ENCODE assay signal across 8 mouse cellular contexts in genomic region chr9:96536895-96537614, GRCm38 (mm10). TPM values are rescaled to one million over a fixed set of nuclear protein-coding genes. Genes with fewer than 3 reads are reported as not detected.
DNase-seq lines count a peak whose midpoint lies in the region; ATAC-seq and TF ChIP-seq lines count a peak whose summit lies in the region.

No protein-coding gene starts in this region.

- WGBS in spleen, adult 2 months = 29% methylated on average over 37 of the region's 37 CpGs
- 31% methylated on average over 37 of the region's 37 CpGs for WGBS in forebrain, embryonic 14.5 days
- WGBS in hindbrain, embryonic 12.5 days = 27% methylated on average over 37 of the region's 37 CpGs
- 20% methylated on average over 37 of the region's 37 CpGs for WGBS in limb, embryonic 14.5 days
- 34% methylated on average over 37 of the region's 37 CpGs for WGBS in midbrain, embryonic 13.5 days
- 24% methylated on average over 36 of the region's 37 CpGs for WGBS in stomach, postnatal 0 days

- TF ChIP-seq EP300 in stomach, postnatal 0 days (optimal IDR thresholded peaks at IDR 0.05) = no peak

- no peaks in the 10 kb centered on the region for H3K9me3 ChIP-seq in forebrain, embryonic 14.5 days (replicated peaks; ENCODE audit: control insufficient read depth, low read length)
- no peaks in the 10 kb centered on the region for H3K9me3 ChIP-seq in hindbrain, embryonic 12.5 days (replicated peaks)
- no peaks in the 10 kb centered on the region for H3K9me3 ChIP-seq in limb, embryonic 14.5 days (ENCODE audit: control insufficient read depth, low read length)
- H3K9me3 ChIP-seq in midbrain, embryonic 13.5 days = no peaks in the 10 kb centered on the region
- no peaks in the 10 kb centered on the region for H3K9me3 ChIP-seq in stomach, postnatal 0 days (ENCODE audit: control insufficient read depth, low read length)

- peak overlapping the region; percentile 52 for H3K4me2 ChIP-seq in forebrain, embryonic 14.5 days (ENCODE audit: low read length)
- H3K4me2 ChIP-seq in hindbrain, embryonic 12.5 days (replicated peaks) = peak overlapping the region; percentile 59
- peak overlapping the region; percentile 72 for H3K4me2 ChIP-seq in limb, embryonic 14.5 days (replicated peaks; ENCODE audit: low read depth, low read length, severe bottlenecking)
- H3K4me2 ChIP-seq in midbrain, embryonic 13.5 days (replicated peaks) = peak overlapping the region; percentile 55
- H3K4me2 ChIP-seq in stomach, postnatal 0 days (replicated peaks; ENCODE audit: low read depth) = peak overlapping the region; percentile 64

- ATAC-seq in forebrain, embryonic 14.5 days = peak; percentile 82
- 0 out of 2 replicates have a peak, but pooled peaks have one; percentile 50 for ATAC-seq in hindbrain, embryonic 12.5 days (ENCODE audit: low FRiP score)
- ATAC-seq in limb, embryonic 14.5 days (ENCODE audit: low FRiP score, low read depth) = peak; percentile 83
- peak; percentile 80 for ATAC-seq in midbrain, embryonic 13.5 days
- ATAC-seq in stomach, postnatal 0 days (ENCODE audit: low FRiP score, low TSS enrichment) = peak; percentile 79

- peak in 1 of 2 experiments; percentile 5 for DNase-seq in spleen, adult 2 months (ENCODE audit: low read depth in 1 of 2, low spot score in 2 of 2)
- no peak for DNase-seq in spleen, postnatal 36 days (ENCODE audit: low spot score in 2 of 2)
- DNase-seq in cerebellum, adult 11-12 months = peak; percentile 34
- DNase-seq in forebrain, embryonic 14.5 days (ENCODE audit: low spot score) = peak; percentile 46
- peak; percentile 64 for DNase-seq in limb, embryonic 14.5 days (ENCODE audit: low spot score)
- DNase-seq in stomach, postnatal 0 days (ENCODE audit: low spot score) = peak; percentile 70

- peaks cover 7% of the 10 kb centered on the region for H3K36me3 ChIP-seq in spleen, adult 2 months (ENCODE audit: control insufficient read depth, insufficient read depth, low read length)
- H3K36me3 ChIP-seq in forebrain, embryonic 14.5 days (ENCODE audit: control insufficient read depth, insufficient read depth, low read length) = peaks cover 8% of the 10 kb centered on the region
- H3K36me3 ChIP-seq in hindbrain, embryonic 12.5 days = peaks cover 7% of the 10 kb centered on the region; the same call in 1 of the 2 replicates
- H3K36me3 ChIP-seq in limb, embryonic 14.5 days (ENCODE audit: control insufficient read depth, insufficient read depth, low read length) = peaks cover 18% of the 10 kb centered on the region
- H3K36me3 ChIP-seq in midbrain, embryonic 13.5 days = peaks cover 8% of the 10 kb centered on the region; the same call in 1 of the 2 replicates
- H3K36me3 ChIP-seq in stomach, postnatal 0 days (ENCODE audit: control insufficient read depth, insufficient read depth, low read length) = 0 out of 2 replicates have a peak, but pooled peaks cover 6% of the 10 kb centered on the region

- TF ChIP-seq CTCF in spleen, adult 2 months (IDR thresholded peaks at IDR 0.05; ENCODE audit: extremely low read depth, insufficient read depth, insufficient read length, insufficient replicate concordance) = no peak
- no peak for TF ChIP-seq CTCF in stomach, postnatal 0 days (IDR thresholded peaks at IDR 0.05; ENCODE audit: low read depth)

- H3K27ac ChIP-seq in spleen, adult 2 months (ENCODE audit: insufficient read depth, low read length) = 0 out of 2 replicates have a peak overlapping the region, but pooled peaks have one; percentile 17
- no peak overlapping the region for H3K27ac ChIP-seq in forebrain, embryonic 14.5 days (ENCODE audit: low read depth, low read length)
- H3K27ac ChIP-seq in hindbrain, embryonic 12.5 days = no peak overlapping the region
- peak overlapping the region; percentile 75 for H3K27ac ChIP-seq in limb, embryonic 14.5 days (replicated peaks; ENCODE audit: low read depth, low read length)
- no peak overlapping the region for H3K27ac ChIP-seq in midbrain, embryonic 13.5 days
- peak overlapping the region; percentile 86 for H3K27ac ChIP-seq in stomach, postnatal 0 days (replicated peaks)

- TF ChIP-seq POLR2A in spleen, adult 2 months (IDR thresholded peaks at IDR 0.05; ENCODE audit: low read depth, low read length) = no peak
- TF ChIP-seq POLR2A in limb, embryonic 14.5 days (IDR thresholded peaks at IDR 0.05; ENCODE audit: borderline replicate concordance, extremely low read depth, insufficient read depth, insufficient read length) = no peak

- 0 out of 2 replicates have a peak, but pooled peaks cover 3% of the 10 kb centered on the region for H3K4me1 ChIP-seq in spleen, adult 2 months (ENCODE audit: control insufficient read depth, insufficient read depth, insufficient read length)
- peaks cover 6% of the 10 kb centered on the region; the same call in 1 of the 2 replicates for H3K4me1 ChIP-seq in forebrain, embryonic 14.5 days (ENCODE audit: control insufficient read depth, insufficient read depth, low read length)
- peaks cover 10% of the 10 kb centered on the region for H3K4me1 ChIP-seq in hindbrain, embryonic 12.5 days
- peaks cover 3% of the 10 kb centered on the region for H3K4me1 ChIP-seq in limb, embryonic 14.5 days (ENCODE audit: control insufficient read depth, insufficient read depth, low read length)
- H3K4me1 ChIP-seq in midbrain, embryonic 13.5 days (replicated peaks) = peaks cover 11% of the 10 kb centered on the region
- no peaks in the 10 kb centered on the region for H3K4me1 ChIP-seq in stomach, postnatal 0 days (replicated peaks; ENCODE audit: control insufficient read depth, insufficient read depth)

- peak overlapping the region; percentile 55; the same call in 1 of the 2 replicates for H3K4me3 ChIP-seq in spleen, adult 2 months (ENCODE audit: extremely low read depth, insufficient read depth, insufficient read length)
- peak overlapping the region; percentile 21 for H3K4me3 ChIP-seq in forebrain, embryonic 14.5 days (ENCODE audit: low read depth, low read length)
- peak overlapping the region; percentile 35 for H3K4me3 ChIP-seq in hindbrain, embryonic 12.5 days
- peak overlapping the region; percentile 40 for H3K4me3 ChIP-seq in limb, embryonic 14.5 days (replicated peaks; ENCODE audit: low read length)
- H3K4me3 ChIP-seq in midbrain, embryonic 13.5 days (replicated peaks) = peak overlapping the region; percentile 29
- peak overlapping the region; percentile 48 for H3K4me3 ChIP-seq in stomach, postnatal 0 days (ENCODE audit: low read depth, low read length)

- no peaks in the 10 kb centered on the region; the same call in 1 of the 2 replicates for H3K27me3 ChIP-seq in spleen, adult 2 months (ENCODE audit: control insufficient read depth, insufficient read depth, low read length)
- no peaks in the 10 kb centered on the region for H3K27me3 ChIP-seq in forebrain, embryonic 14.5 days (replicated peaks; ENCODE audit: control insufficient read depth, insufficient read depth, low read length)
- H3K27me3 ChIP-seq in hindbrain, embryonic 12.5 days = no peaks in the 10 kb centered on the region
- H3K27me3 ChIP-seq in limb, embryonic 14.5 days (ENCODE audit: control insufficient read depth, insufficient read depth, low read length) = no peaks in the 10 kb centered on the region
- no peaks in the 10 kb centered on the region for H3K27me3 ChIP-seq in midbrain, embryonic 13.5 days
- H3K27me3 ChIP-seq in stomach, postnatal 0 days (ENCODE audit: control insufficient read depth, insufficient read depth, low read length) = no peaks in the 10 kb centered on the region

- H3K9ac ChIP-seq in forebrain, embryonic 14.5 days (ENCODE audit: low read length) = peak overlapping the region; percentile 54
- peak overlapping the region; percentile 57 for H3K9ac ChIP-seq in hindbrain, embryonic 12.5 days
- H3K9ac ChIP-seq in limb, embryonic 14.5 days (ENCODE audit: low read depth, low read length, severe bottlenecking) = peak overlapping the region; percentile 66
- H3K9ac ChIP-seq in midbrain, embryonic 13.5 days (replicated peaks) = peak overlapping the region; percentile 57
- H3K9ac ChIP-seq in stomach, postnatal 0 days (ENCODE audit: low read length) = peak overlapping the region; percentile 77

RNA-seq across cellular contexts. Expression of gene Gm28729, which starts 12.0 kb away (rescaled TPM):
- polyA plus RNA-seq in spleen, adult 2 months (2012; rRNA removed) = not detected in 2 replicates
- polyA plus RNA-seq in forebrain, embryonic 14.5 days (2014; fragmentation: Nextera tagmentation; extraction: Ambion mirVana) = 0.28 TPM in 1 of 2 replicates, not detected in the other
- 0.52 and 0.61 TPM in 2 replicates for polyA plus RNA-seq in hindbrain, embryonic 12.5 days (2016; fragmentation: Nextera tagmentation; extraction: Ambion mirVana)
- 0.05 and 0.11 TPM in 2 replicates for polyA plus RNA-seq in limb, embryonic 14.5 days (2012; rRNA removed)
- not detected in 2 replicates for polyA plus RNA-seq in limb, embryonic 14.5 days (2014; fragmentation: Nextera tagmentation; extraction: Ambion mirVana)
- polyA plus RNA-seq in midbrain, embryonic 13.5 days (2015; fragmentation: Nextera tagmentation; extraction: Ambion mirVana) = 0.10 TPM in 1 of 2 replicates, not detected in the other
- not detected in 2 replicates for polyA plus RNA-seq in stomach, postnatal 0 days (2015; fragmentation: Nextera tagmentation; extraction: Ambion mirVana)

RNA-seq across cellular contexts. Expression of gene Rnf7, which starts 58.6 kb away (rescaled TPM):
- 87.0 and 92.5 TPM in 2 replicates for polyA plus RNA-seq in spleen, adult 2 months (2012; rRNA removed)
- polyA plus RNA-seq in forebrain, embryonic 14.5 days (2014; fragmentation: Nextera tagmentation; extraction: Ambion mirVana) = 228 and 271 TPM in 2 replicates
- 230 and 240 TPM in 2 replicates for polyA plus RNA-seq in hindbrain, embryonic 12.5 days (2016; fragmentation: Nextera tagmentation; extraction: Ambion mirVana)
- 183 and 341 TPM in 2 replicates for polyA plus RNA-seq in limb, embryonic 14.5 days (2012; rRNA removed)
- polyA plus RNA-seq in limb, embryonic 14.5 days (2014; fragmentation: Nextera tagmentation; extraction: Ambion mirVana) = 261 and 272 TPM in 2 replicates
- polyA plus RNA-seq in midbrain, embryonic 13.5 days (2015; fragmentation: Nextera tagmentation; extraction: Ambion mirVana) = 239 and 266 TPM in 2 replicates
- 163 and 169 TPM in 2 replicates for polyA plus RNA-seq in stomach, postnatal 0 days (2015; fragmentation: Nextera tagmentation; extraction: Ambion mirVana)

Comparison
In these comparisons a context has a peak if more than half of its experiments do, and no peak if none do; other contexts are left out.
1. DNase-seq: peak in cerebellum, adult 11-12 months (single experiment), forebrain, embryonic 14.5 days (single experiment), limb, embryonic 14.5 days (single experiment) and stomach, postnatal 0 days (single experiment); none in spleen, postnatal 36 days (0 of 2).
2. H3K27ac ChIP-seq: peak in spleen, adult 2 months (single experiment), limb, embryonic 14.5 days (single experiment) and stomach, postnatal 0 days (single experiment); none in forebrain, embryonic 14.5 days (single experiment), hindbrain, embryonic 12.5 days (single experiment) and midbrain, embryonic 13.5 days (single experiment).
3. Peak in every context shown above with its lines, with median percentiles within 50 percentile points of each other: H3K4me3 ChIP-seq, ATAC-seq, H3K4me2 ChIP-seq and H3K9ac ChIP-seq.